Mouse (Mus musculus) E14TG2a.4 (cell line): ENCODE measurements around the gene Dpp3.

Source experiments
- CTCF ChIP-seq: conservative IDR thresholded peaks from 2 replicates; pipeline ENCODE4 v1.5.1; 2014; ENCODE audit warnings: low read length
- NANOG ChIP-seq: IDR thresholded peaks from 2 replicates; pipeline ENCODE4 v1.6.1; 2014; ENCODE audit warnings: borderline replicate concordance, low read length, mixed read lengths
- POU5F1 ChIP-seq: IDR thresholded peaks from 2 replicates; pipeline ENCODE4 v1.6.1; 2014; ENCODE audit warnings: low read length, borderline replicate concordance

DNA sequence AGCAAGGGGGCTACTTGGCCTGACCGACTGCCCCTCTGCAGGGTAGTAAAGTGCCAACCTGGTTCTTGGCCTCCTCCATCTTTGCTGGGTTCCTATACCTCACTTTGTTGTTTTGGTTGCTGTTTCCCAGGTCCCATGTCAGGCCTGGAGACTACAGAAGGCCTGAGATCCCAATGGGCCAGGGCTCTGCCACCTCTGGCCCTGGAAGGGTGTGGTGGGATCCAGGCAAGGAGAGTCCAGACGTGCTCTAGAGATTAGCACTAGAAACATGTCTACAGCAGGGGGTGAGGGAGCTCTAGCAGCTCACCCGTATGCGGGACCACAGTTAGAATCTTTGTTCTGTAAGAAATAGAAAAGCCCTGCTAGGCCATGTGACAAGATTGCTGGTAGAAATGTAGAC is 44.1 kb downstream of the Dpp3 start:
- TF ChIP-seq CTCF, result no peak
- TF ChIP-seq NANOG, result no peak
- no peak for TF ChIP-seq POU5F1
